Mouse (Mus musculus) embryo, embryonic 10.5 days (tissue): ENCODE measurements at regions not wholly inside any gene's neighbourhood (a gene's known extent, or its start where the extent isn't known, plus 50 kb on each side); places are given as distances from the start of the nearest gene placed in this dataset.
"Not testable (repeated sequence)": the region's sequence is repeated elsewhere in the genome, so short reads cannot be mapped to it uniquely, and the experiment has no call there.

Experiments
- DNase-seq: peaks from one replicate; pipeline ENCODE4 v3.0.0-alpha.2; 2015; ENCODE audit warnings: low spot score

DNA sequence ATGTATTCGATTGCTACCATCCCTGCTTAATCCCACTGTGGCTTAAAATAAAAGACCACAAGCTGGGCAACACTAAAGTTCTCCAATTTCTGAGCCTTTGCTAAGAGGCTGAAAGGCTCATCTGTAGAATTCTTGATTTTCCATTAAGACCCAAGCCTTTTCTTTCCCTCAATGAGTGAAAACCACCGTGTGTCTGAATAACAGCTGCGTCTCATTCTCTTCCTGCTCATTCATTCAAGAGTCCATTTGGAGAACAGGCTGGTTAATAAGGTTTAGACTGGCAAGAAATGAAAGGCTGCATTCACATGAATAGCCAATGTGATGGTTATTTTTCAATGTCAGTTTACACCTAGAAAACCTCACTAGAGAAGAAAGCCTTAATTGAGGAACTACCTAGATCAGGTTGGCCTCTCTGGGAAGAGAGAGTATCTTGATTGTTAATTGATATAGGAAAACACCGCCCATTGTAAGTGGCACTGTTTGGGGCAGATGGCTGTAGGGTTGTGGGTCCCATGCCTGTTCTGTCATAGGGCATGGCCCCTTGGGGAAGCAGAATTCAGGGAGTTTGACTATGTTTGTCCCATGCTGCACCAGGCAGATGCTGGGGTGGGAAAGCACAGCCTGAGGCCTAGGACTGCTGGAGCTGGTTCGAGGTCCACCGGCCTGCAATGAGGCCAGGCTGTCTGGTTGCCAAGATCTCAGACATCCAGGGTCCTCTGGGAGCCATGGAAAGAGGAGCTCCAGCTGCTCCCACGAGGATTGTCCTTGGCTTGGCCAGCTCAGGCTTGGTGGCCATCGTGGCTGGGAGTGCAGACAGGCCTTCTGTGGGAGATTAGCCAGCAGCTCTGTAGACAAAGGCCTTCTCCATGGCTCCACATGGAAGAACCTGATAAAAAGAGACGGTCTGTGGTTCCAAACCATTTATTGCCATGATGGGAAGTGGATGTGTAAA lies 161.3 kb upstream of the Castor2 start:
- peak; percentile 44 for DNase-seq

DNA sequence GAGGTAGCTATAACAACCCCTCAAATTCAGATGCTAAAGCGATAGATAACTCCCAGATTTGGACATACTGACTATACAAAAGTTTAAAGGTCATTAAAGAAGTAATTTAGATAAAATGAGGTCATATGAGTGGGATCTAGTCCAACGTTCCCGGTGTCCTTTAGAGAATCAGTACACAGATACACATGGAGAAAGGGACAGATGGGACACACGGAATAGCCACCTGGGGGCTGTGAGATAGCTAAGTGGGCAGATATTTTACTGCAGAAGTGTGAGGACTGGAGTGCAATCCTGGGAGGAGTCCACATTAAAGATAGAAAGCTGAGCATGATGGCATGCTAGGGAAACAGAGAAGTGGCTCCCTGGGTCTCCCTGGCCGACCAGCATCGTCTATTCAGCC lies 164.1 kb upstream of the Castor2 start:
- DNase-seq: no peak

DNA sequence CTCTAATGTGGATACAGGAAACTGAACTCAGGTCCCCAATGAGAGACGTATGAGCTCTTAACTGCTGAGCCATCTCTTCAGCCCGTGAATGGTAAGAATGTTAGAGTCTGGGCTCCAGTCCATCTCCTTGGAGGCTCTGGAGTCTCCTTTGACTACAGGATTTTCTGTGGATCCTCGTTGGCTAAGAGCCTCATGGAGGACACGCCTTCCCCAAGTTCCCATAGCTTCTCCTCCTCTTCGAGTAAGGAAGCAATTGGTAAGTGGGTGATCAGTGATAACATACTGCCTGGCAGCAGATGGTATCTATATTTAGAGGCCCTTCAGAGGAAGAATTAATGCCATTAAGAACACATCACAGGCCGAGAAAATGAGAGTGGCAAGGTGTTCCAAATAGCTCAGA lies 164.5 kb upstream of the Castor2 start:
- no peak for DNase-seq

DNA sequence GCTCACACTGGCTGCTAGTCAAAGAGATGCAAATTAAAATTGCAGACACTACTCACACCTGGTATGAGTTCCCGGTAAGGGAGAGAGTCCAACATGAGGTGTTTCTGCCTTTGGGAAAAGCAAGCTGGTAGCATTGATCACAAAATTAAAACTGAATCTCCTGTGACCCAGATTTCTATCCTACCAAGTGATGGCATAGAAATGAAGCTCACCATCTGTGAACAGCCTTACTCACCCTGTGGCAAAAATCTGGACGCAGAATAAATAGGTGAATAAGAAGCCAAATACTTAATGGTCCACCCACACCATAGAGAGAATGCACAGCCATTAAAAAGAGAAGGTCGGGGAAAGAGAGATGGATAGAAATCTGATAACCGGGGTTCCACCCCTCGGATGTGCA lies 169.4 kb upstream of the Castor2 start:
- no peak for DNase-seq

DNA sequence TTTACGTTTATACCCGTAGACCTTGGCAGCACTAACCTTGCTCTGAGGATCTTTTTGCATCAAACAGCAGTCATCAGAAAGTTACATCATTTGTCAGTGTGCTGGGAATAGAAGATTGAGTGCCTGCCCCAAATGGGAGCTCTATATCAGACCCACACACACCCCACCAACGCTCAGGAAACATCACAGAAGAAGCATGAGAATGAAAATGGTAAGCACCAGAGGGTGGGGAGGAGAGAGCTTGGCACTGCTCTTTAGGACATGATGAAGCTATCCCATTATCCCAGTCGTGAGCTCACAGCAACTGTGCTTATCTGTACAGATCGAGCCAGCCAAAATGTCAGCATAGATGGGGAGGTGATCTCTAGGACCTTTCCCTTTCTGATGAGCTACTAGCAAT lies 172.5 kb upstream of the Castor2 start:
- no peak for DNase-seq

DNA sequence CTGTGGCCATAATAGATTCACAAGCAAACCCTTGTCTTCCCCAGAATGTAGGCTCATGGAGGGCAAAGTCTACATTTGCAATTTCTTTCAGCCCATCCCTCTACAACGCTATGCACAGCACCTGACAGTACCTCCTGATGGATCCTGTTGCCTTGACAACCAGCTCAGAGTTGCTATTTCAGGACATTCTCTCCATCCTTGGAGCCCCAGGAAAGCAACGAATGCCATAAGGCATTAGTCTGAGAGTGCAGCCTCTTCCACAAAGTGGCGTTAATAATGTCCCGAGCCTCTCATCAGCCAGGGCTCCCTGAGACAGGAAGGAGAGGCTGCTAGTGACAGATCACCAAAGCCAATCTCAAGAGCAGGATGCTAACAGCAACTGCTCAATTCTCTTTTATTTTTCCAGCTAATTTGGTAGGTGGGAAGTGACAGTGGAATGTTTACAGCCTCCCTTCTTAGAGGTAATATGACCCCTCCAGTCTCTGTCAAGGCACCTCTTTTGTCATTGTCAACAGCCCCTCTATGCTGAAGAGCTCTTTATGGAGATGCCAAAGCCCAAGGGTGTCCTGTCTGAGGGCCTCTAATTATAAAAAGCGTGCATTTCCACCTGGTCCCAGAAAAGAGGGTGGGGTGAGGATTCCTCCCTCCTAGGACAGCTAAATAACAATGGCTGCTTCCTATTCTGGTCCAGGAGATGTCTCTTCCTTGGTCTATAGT lies 174.2 kb upstream of the Castor2 start:
- no peak for DNase-seq

DNA sequence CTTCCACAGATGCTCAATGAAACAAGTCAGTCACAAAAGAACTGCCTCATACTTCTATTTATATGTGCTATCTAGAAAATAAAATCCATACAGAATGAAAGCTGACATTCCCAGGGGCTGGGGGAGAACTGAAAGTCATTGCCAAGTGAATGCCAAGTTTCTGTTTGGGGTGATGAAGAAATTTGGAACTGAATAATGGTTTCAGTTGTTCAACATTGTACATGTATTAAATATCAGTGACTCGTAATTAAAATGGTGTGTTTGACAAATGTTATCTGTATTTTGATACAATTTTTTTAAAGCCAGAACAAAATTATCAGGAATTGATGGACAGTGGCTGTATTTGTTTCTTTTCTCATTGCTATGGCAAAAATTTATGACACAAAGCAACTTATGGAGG lies 177.3 kb upstream of the Castor2 start:
- DNase-seq: no peak

DNA sequence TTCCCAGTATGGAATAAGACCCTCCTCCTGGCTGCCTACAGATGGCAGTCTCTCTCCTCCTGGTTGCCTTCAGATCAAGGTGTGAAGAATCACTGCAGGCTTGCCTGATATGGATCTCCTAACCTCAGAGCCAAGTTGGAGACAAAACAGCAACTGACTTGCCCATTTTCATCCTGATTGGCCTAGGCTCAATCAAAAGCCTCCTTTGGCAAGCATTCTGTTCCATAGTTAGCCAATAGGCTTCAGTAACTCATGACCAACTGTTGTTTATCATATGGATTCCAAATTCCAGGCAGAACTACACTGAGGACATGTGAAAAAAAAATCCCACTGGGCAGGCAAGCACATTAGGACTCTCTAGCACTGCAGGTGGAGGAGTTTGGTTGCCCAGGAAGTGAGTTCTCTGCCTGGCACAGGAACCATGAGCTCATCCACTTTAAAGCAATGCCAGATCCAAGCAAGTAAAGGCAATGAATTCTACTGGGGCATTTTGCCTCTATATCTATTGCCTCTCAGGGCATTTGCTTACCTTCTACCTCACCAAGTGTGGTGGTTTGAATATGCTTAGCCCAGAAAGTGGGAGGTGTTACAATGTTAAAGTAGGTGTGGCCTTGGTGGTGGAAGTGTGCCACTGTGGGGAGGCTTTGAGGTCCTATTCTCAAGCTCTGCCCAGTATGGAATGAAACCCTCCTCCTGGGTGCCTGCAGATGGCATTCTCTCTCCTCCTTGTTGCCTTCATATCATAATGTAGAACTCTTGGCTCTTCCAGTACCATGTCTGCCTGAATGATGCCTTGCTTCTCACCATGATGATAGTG lies 183.6 kb upstream of the Castor2 start:
- no peak for DNase-seq

DNA sequence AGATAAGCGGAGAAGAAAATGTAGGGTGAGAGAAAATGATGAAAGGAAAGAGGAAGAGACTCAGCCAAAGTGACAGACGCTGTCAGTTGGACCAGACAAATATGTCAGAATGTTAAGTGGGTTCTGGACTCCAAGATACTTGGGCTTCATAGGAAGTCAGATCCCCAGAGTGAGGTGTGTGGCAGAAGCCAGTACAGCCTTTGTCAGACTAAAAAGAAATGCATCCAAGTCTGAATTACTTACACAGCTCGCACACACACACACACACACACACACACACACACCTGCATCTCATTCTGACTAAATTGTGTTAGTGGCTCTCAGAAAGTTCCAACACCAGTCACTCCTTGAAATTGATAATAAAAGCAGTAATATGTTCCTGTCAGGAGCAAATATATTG lies 192.1 kb upstream of the Castor2 start:
- no peak for DNase-seq

DNA sequence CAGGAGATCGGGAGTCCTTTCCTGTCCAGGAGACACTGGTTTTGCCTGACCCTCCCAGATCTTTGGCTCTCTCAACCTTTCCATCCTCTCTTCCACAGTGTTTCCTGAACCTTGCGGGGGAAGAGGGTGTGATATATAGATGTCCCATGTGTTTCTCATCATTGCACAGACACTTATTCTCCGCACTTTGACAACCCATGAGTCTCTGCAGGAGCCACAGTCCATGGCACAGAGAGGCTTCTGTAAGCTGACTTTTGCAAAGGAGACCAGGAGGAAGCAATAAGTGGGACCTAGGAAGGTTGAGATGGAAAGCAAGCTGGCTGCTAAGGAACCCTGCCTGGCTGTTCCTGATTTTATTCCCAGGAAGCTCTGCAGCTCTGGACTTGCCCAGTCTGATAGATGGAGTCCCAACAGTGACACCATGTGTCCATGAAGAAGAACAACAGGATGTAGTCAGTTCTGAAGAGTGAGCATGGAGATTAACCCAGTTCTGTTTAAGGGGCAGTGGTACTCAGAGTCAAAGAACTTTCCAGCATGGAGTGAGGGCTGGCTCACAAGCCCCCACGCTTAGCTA lies 201.4 kb upstream of the Castor2 start:
- peak; percentile 68 for DNase-seq

DNA sequence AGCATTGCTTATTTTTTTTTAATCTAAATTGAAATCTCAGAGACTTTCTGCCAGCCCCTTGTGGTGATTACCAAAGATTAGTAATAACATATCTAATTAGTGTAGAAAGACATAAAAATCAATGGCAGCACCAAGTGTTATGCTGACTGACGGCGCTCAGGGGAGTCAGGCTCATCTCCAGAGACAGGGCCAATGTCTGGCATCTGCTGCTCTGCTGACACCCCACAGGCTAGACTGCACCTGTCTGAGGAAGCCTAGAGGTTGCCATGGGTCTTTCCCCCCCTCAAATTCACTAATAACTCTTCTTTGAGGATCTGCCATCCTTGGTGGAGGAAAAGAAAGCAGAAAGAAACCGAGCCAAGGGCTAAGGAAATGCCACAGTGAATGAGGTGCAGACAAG lies 208.8 kb upstream of the Castor2 start:
- DNase-seq: no peak

DNA sequence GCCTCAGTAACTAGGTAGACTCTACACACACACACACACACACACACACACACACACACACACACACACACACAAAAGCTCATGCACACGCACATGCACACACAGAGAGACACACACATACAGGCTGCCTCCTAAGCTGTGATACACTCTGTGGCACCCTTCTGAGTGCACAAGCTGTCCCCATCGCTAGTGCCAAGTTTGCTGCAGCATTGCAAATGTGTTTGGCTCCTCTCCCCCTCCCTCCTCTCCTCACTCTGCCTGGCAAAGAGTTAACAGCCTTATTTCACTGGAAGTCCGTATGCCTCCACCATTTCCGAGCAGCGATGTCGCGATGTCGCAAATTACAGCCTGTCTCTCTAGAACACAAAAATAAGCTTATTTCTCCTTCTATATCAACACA lies 209.7 kb upstream of the Castor2 start:
- DNase-seq: no peak

DNA sequence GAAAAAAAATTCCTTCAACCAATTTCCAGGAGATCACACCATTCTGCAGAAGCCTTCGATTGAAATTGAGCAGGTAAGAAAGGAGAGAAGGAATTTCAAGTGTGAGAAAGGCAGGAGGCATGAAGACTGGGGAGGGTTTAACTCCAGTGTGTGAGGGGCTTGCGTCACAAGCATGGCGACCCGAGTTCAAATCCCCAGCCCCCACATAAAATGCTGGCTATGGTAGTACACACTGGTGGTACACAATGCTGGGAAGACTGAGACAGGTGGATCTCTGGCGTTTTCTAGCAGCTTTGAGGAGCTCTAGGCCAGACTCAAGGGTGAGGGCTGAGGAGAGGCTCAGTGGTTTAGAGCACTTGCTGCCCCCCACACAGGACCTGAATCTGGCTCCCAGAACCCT lies 214.0 kb upstream of the Castor2 start:
- DNase-seq: no peak

DNA sequence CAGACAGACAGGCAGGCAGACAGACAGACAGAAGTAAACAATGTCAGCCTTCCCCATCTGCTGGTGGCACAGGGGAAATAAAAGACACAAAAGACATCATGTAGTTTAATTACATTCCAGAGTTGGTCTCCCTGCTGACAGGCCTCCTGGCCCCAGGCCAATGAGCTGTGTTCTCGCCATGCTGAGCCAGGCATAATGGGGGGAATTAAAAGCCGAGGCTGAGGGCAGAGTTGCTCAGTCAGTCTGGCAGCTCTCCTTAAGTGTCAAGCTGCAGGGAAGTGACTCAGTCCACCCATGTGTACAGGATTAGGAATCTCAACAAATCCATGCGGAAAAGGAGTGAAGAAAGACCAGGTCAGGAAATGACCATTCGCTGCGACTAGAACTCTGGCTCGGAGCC lies 214.5 kb upstream of the Castor2 start:
- peak; percentile 62 for DNase-seq

DNA sequence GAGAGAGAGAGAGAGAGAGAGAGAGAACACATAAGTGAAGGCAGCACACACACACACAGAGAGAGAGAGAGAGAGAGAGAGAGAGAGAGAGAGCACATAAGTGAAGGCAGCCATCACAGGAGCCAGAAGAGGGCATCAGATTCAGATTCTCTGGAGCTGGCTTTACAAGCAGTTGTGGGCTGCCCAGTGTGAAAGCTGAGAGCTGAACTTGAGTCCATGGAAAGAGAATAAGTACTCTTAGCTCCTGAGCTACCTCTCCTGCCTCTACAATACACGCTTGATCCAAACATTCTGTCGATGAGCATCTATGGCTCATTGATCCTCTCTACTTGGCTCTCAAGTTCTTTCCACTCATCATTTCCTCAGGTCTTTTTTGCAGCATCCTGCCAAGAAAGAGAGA lies 214.9 kb upstream of the Castor2 start:
- DNase-seq: peak; percentile 34

DNA sequence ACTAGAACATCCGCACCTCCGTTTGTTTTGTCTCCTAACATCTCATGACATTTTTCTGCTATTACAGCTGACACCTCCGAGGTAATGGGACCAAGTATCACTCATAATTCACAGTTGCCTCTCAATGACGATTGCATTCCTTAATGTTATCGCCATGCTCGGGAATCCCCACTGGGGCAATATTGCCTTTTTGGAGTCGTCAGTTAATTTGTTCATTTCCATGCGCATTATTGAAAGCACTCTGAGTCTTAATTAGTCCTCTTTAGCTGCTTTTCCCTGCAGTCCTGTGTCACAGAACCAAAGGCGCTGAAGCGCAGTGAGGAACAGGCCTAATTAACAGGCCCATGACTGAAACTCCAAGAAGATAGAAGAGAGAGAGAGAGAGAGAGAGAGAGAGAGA lies 255.0 kb upstream of the Castor2 start:
- DNase-seq: no peak

DNA sequence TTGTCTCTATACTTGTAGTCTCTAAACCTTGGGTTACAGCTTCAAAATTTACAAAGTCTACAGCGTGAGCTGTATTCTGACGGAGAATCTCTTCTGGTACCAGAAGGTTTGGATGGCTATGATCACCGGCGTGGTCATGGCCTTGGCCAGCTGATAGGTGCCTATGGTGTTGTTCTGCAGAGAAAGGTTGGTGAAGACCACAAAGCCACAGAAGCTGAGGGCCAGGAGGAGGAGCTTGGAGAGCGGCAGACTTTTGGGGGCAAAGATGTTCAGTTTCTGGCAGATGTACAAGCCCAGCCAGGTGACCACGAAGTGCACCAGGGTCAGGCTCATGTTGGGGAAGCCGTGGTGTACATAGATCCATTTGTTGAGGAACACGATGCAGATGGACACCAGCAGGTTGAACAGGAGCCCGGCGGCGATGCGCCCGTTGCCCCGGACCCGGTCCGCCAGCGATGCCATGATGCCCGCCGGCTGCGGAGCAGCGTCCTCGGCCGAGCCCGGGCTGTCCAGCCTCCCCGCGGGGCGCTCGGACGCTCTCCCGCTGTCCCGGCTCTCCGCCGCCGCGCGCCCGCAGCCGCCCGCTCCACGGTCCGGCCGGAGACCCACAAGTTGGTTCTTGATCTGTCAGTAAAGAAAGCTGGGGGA lies 257.3 kb upstream of the Castor2 start:
- DNase-seq: not testable (repeated sequence)

DNA sequence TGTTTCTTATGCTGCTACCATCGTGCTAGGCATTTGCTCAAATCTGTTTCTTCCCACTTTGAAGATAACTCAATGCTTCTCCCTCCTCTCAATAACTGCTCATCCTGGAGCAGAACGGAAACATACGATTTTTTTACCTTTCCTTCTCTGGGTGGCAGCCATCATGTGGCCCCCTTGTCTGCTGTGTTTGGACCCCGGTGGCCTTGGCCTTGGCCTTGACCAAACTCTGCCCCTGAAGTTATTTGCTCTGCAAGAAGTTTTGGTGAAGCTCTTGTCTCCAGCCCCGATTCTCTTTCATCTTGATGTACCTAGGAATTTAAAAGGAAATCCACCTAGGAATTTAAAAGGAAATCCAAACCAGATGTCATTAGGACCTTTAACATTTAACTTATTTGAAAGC lies 261.2 kb upstream of the Castor2 start:
- peak; percentile 18 for DNase-seq

DNA sequence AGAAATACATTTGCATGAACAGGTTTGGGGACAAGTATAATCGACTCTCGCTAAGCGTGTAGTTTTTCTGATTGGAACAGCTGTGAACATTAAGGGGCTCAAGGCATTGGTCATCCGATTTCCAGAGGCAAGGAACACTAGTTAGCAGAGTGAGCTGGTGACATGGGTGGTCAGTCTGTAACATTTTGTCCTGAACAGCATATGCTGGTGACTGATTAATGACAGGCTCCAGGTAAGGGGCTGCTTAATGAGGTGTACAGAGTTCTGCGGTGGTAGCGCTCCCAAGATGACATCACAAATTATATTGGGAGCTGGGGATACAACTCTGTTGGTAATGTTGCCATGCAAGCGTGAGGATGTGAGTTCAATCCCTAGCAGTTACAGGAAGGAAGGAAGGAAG lies 266.3 kb upstream of the Castor2 start:
- no peak for DNase-seq

DNA sequence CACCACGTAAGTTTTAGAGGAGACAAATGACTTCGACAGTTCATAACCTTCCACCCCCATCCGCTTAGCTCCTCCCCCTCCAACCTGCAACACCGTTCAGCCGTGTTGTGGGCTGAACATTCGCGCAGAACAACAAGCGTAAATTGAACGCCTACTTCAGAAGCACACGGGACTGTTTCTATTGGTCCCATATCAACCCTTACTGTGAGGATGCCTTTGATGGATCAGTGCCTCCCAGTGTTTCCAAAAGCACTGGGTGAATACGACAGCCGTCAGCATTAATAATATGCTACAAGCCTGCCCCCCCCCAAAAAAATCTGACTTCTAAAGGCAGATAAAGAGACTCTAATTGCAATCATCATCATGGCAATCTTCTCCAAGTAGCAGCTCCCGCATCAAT lies 271.3 kb upstream of the Castor2 start:
- no peak for DNase-seq

DNA sequence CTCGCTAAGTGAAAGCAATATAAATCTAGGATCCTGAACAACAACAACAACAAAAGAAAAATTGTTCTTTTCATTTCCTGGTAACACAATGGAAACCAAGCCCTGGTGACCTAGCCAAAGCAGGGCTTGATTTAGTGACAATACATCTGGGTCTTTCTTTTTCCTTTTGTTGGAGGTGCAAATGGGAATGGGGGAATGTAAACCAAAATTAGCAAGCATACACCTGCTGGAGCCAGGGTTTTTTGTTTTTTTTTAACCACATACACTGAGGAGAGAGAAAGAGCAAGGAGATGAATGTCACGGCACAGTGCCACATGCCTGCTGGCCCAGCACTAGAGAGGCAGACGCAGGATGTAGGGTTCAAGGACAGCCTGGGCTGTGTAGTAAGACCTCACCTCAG lies 275.6 kb upstream of the Castor2 start:
- no peak for DNase-seq

DNA sequence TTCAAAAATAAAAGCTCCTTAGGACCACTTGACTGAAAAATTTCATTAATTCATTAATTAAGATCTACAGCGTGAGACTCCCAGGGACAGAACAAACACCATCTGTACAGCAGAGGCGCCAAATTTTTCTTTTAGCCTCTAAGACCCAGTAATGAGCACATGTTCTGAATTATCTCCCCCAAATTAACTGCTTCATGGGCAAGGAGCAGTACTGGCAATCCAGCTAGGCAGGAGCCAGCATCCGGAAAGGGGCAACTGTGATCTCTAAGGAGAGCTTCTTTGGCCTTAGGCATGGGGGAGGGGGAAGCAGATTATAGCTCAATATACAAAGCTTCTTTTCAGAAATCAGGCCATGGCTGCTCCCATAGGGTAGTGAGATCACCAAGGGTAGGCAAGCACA lies 278.2 kb upstream of the Castor2 start:
- DNase-seq: peak; percentile 59
